Comparison of ENCODE assay signal across 9 mouse cellular contexts in the genomic region with DNA sequence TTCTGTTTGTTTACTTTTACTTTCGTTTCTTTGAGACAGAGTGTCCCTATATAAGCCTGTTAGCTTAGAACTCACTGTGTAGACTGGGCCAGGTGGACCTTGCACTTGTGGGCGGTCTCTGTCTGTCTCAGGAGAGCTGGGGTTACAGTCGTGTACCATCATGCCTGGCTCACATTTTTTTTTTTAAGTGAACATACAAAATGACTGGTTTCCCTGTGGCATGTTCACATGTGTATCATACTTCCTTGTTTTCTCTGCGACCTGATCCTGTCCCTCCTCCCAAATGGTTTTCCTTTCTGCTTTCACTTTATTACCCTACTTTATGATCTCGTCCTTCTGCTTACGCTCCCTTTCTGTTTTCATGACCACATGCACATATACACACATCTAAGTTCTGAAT. TPM values are rescaled to one million over a fixed set of nuclear protein-coding genes. Genes with fewer than 3 reads are reported as not detected.
DNase-seq lines count a peak whose midpoint lies in the region; ATAC-seq and TF ChIP-seq lines count a peak whose summit lies in the region.
"Had no signal": no experiment of that assay in that cellular context is flagged by ENCODE, and none has a peak within 500 bp of the region (broad histone marks: within the 10 kb centered on the region; RNA-seq: fewer than 3 reads in every experiment).

No protein-coding gene starts in this region.

- no peak overlapping the region for H3K4me3 ChIP-seq in spleen, adult 2 months (ENCODE audit: extremely low read depth, insufficient read depth, insufficient read length)
- no peak overlapping the region for H3K4me3 ChIP-seq in intestine, embryonic 15.5 days (replicated peaks)
- no peak overlapping the region for H3K4me3 ChIP-seq in liver, postnatal 0 days (ENCODE audit: low read depth, low read length)
- no peak overlapping the region for H3K4me3 ChIP-seq in hindbrain, embryonic 16.5 days (ENCODE audit: low read length)
- no peak overlapping the region for H3K4me3 ChIP-seq in midbrain, embryonic 15.5 days
- H3K4me3 ChIP-seq: midbrain, embryonic 12.5 days; neural tube, embryonic 15.5 days had no signal

- H3K9me3 ChIP-seq in intestine, embryonic 15.5 days: no peaks in the 10 kb centered on the region
- H3K9me3 ChIP-seq in liver, postnatal 0 days (ENCODE audit: low read length): no peaks in the 10 kb centered on the region
- no peaks in the 10 kb centered on the region for H3K9me3 ChIP-seq in hindbrain, embryonic 16.5 days (ENCODE audit: control insufficient read depth, low read length)
- no peaks in the 10 kb centered on the region for H3K9me3 ChIP-seq in midbrain, embryonic 15.5 days
- H3K9me3 ChIP-seq: midbrain, embryonic 12.5 days; neural tube, embryonic 15.5 days had no signal

- H3K4me2 ChIP-seq in intestine, embryonic 15.5 days (replicated peaks): no peak overlapping the region; the same call in 1 of the 2 replicates
- H3K4me2 ChIP-seq in liver, postnatal 0 days (ENCODE audit: low read depth, low read length): peak overlapping the region; percentile 20
- no peak overlapping the region for H3K4me2 ChIP-seq in hindbrain, embryonic 16.5 days (ENCODE audit: low read length)
- H3K4me2 ChIP-seq in midbrain, embryonic 15.5 days: no peak overlapping the region
- H3K4me2 ChIP-seq: midbrain, embryonic 12.5 days; neural tube, embryonic 15.5 days had no signal

- no peaks in the 10 kb centered on the region; the same call in 1 of the 2 replicates for H3K36me3 ChIP-seq in spleen, adult 2 months (ENCODE audit: control insufficient read depth, insufficient read depth, low read length)
- peaks cover 4% of the 10 kb centered on the region; the same call in 1 of the 2 replicates for H3K36me3 ChIP-seq in intestine, embryonic 15.5 days
- H3K36me3 ChIP-seq in liver, postnatal 0 days (replicated peaks; ENCODE audit: insufficient read depth, low read length): peaks cover 44% of the 10 kb centered on the region
- no peaks in the 10 kb centered on the region; the same call in 1 of the 2 replicates for H3K36me3 ChIP-seq in hindbrain, embryonic 16.5 days (ENCODE audit: control insufficient read depth, insufficient read depth, low read length)
- no peaks in the 10 kb centered on the region for H3K36me3 ChIP-seq in midbrain, embryonic 15.5 days (replicated peaks)
- H3K36me3 ChIP-seq: neural tube, embryonic 15.5 days had no signal

- no peak for TF ChIP-seq POLR2A in spleen, adult 2 months (IDR thresholded peaks at IDR 0.05; ENCODE audit: low read depth, low read length)

- H3K9ac ChIP-seq in intestine, embryonic 15.5 days: no peak overlapping the region
- no peak overlapping the region for H3K9ac ChIP-seq in liver, postnatal 0 days (replicated peaks)
- H3K9ac ChIP-seq in hindbrain, embryonic 16.5 days (ENCODE audit: low read depth, low read length): no peak overlapping the region
- no peak overlapping the region for H3K9ac ChIP-seq in midbrain, embryonic 15.5 days
- H3K9ac ChIP-seq: midbrain, embryonic 12.5 days; neural tube, embryonic 15.5 days had no signal

- DNase-seq in spleen, adult 2 months (ENCODE audit: low read depth in 1 of 2, low spot score in 2 of 2): no peak
- no peak for DNase-seq in spleen, adult 18-20 months
- peak; percentile 45 for DNase-seq in liver, postnatal 0 days
- DNase-seq in yolk sac, embryonic 10.5 days (ENCODE audit: low spot score): no peak

- peaks cover 12% of the 10 kb centered on the region for H3K4me1 ChIP-seq in spleen, adult 2 months (ENCODE audit: control insufficient read depth, insufficient read depth, insufficient read length)
- H3K4me1 ChIP-seq in intestine, embryonic 15.5 days (replicated peaks): peaks cover 20% of the 10 kb centered on the region
- peaks cover 30% of the 10 kb centered on the region for H3K4me1 ChIP-seq in liver, postnatal 0 days (ENCODE audit: insufficient read depth)
- peaks cover 18% of the 10 kb centered on the region for H3K4me1 ChIP-seq in hindbrain, embryonic 16.5 days (ENCODE audit: control insufficient read depth, insufficient read depth, low read depth, low read length)
- peaks cover 29% of the 10 kb centered on the region for H3K4me1 ChIP-seq in midbrain, embryonic 15.5 days

- WGBS in spleen, adult 2 months: 45% methylated on average over 6 of the region's 6 CpGs
- WGBS in intestine, embryonic 15.5 days: 62% methylated on average over 6 of the region's 6 CpGs
- 58% methylated on average over 6 of the region's 6 CpGs for WGBS in liver, postnatal 0 days (ENCODE audit: insufficient replicate concordance)
- WGBS in hindbrain, embryonic 16.5 days: 90% methylated on average over 6 of the region's 6 CpGs
- WGBS in midbrain, embryonic 15.5 days: 92% methylated on average over 6 of the region's 6 CpGs

- TF ChIP-seq EP300 in liver, postnatal 0 days (IDR thresholded peaks at IDR 0.05; ENCODE audit: low read depth): no peak

- TF ChIP-seq CTCF in spleen, adult 2 months (IDR thresholded peaks at IDR 0.05; ENCODE audit: extremely low read depth, insufficient read depth, insufficient read length, insufficient replicate concordance): no peak
- TF ChIP-seq CTCF in liver, postnatal 0 days (IDR thresholded peaks at IDR 0.05; ENCODE audit: low read depth): no peak

- no peaks in the 10 kb centered on the region for H3K27me3 ChIP-seq in spleen, adult 2 months (ENCODE audit: control insufficient read depth, insufficient read depth, low read length)
- H3K27me3 ChIP-seq in intestine, embryonic 15.5 days (replicated peaks): no peaks in the 10 kb centered on the region
- no peaks in the 10 kb centered on the region for H3K27me3 ChIP-seq in liver, postnatal 0 days (ENCODE audit: insufficient read depth, low read length)
- H3K27me3 ChIP-seq in hindbrain, embryonic 16.5 days (replicated peaks; ENCODE audit: control insufficient read depth, insufficient read depth, low read length): no peaks in the 10 kb centered on the region
- no peaks in the 10 kb centered on the region for H3K27me3 ChIP-seq in midbrain, embryonic 15.5 days (replicated peaks)
- H3K27me3 ChIP-seq: midbrain, embryonic 12.5 days; neural tube, embryonic 15.5 days had no signal

- peak; percentile 88 for ATAC-seq in intestine, embryonic 15.5 days
- ATAC-seq in liver, postnatal 0 days: peak; percentile 84
- ATAC-seq in hindbrain, embryonic 16.5 days: no peak
- no peak for ATAC-seq in midbrain, embryonic 15.5 days (replicated peaks)

- peak overlapping the region; percentile 5; the same call in 1 of the 2 replicates for H3K27ac ChIP-seq in spleen, adult 2 months (ENCODE audit: insufficient read depth, low read length)
- H3K27ac ChIP-seq in intestine, embryonic 15.5 days: no peak overlapping the region
- H3K27ac ChIP-seq in liver, postnatal 0 days (ENCODE audit: low read depth): peak overlapping the region; percentile 23
- no peak overlapping the region for H3K27ac ChIP-seq in hindbrain, embryonic 16.5 days (ENCODE audit: low read depth, low read length)
- H3K27ac ChIP-seq in midbrain, embryonic 15.5 days: no peak overlapping the region
- H3K27ac ChIP-seq: midbrain, embryonic 12.5 days; neural tube, embryonic 15.5 days had no signal

RNA-seq across cellular contexts. Expression of gene Cenpl, which starts 5.7 kb away (rescaled TPM):
- 1.2 and 1.4 TPM in 2 replicates for polyA plus RNA-seq in spleen, adult 2 months (2012; rRNA removed)
- polyA plus RNA-seq in intestine, embryonic 15.5 days (2015; fragmentation: Nextera tagmentation; extraction: Ambion mirVana): 23.9 and 27.5 TPM in 2 replicates
- polyA plus RNA-seq in liver, postnatal 0 days (2015; fragmentation: Nextera tagmentation; extraction: Ambion mirVana): 19.5 and 20.2 TPM in 2 replicates
- 10.4 and 11.7 TPM in 2 replicates for polyA plus RNA-seq in hindbrain, embryonic 16.5 days (2015; fragmentation: Nextera tagmentation; extraction: Ambion mirVana)
- polyA plus RNA-seq in midbrain, embryonic 15.5 days (2015; fragmentation: Nextera tagmentation; extraction: Ambion mirVana): 10.0 and 12.2 TPM in 2 replicates

RNA-seq across cellular contexts. Expression of gene Dars2, which starts 5.8 kb away (rescaled TPM):
- polyA plus RNA-seq in spleen, adult 2 months (2012; rRNA removed): 5.6 and 6.5 TPM in 2 replicates
- polyA plus RNA-seq in intestine, embryonic 15.5 days (2015; fragmentation: Nextera tagmentation; extraction: Ambion mirVana): 44.9 and 46.9 TPM in 2 replicates
- polyA plus RNA-seq in liver, postnatal 0 days (2015; fragmentation: Nextera tagmentation; extraction: Ambion mirVana): 13.8 and 16.2 TPM in 2 replicates
- polyA plus RNA-seq in hindbrain, embryonic 16.5 days (2015; fragmentation: Nextera tagmentation; extraction: Ambion mirVana): 28.5 and 29.0 TPM in 2 replicates
- 24.4 and 24.8 TPM in 2 replicates for polyA plus RNA-seq in midbrain, embryonic 15.5 days (2015; fragmentation: Nextera tagmentation; extraction: Ambion mirVana)

RNA-seq across cellular contexts. Expression of gene Zbtb37, which starts 41.6 kb away (rescaled TPM):
- 1.9 and 2.4 TPM in 2 replicates for polyA plus RNA-seq in spleen, adult 2 months (2012; rRNA removed)
- polyA plus RNA-seq in intestine, embryonic 15.5 days (2015; fragmentation: Nextera tagmentation; extraction: Ambion mirVana): 6.0 and 8.3 TPM in 2 replicates
- polyA plus RNA-seq in liver, postnatal 0 days (2015; fragmentation: Nextera tagmentation; extraction: Ambion mirVana): 2.0 and 2.3 TPM in 2 replicates
- 9.6 and 11.8 TPM in 2 replicates for polyA plus RNA-seq in hindbrain, embryonic 16.5 days (2015; fragmentation: Nextera tagmentation; extraction: Ambion mirVana)
- polyA plus RNA-seq in midbrain, embryonic 15.5 days (2015; fragmentation: Nextera tagmentation; extraction: Ambion mirVana): 14.1 and 15.3 TPM in 2 replicates

RNA-seq across cellular contexts. Expression of gene Klhl20, which starts 55.1 kb away (rescaled TPM):
- polyA plus RNA-seq in spleen, adult 2 months (2012; rRNA removed): 7.5 and 8.8 TPM in 2 replicates
- 11.4 and 12.0 TPM in 2 replicates for polyA plus RNA-seq in intestine, embryonic 15.5 days (2015; fragmentation: Nextera tagmentation; extraction: Ambion mirVana)
- 3.6 and 3.9 TPM in 2 replicates for polyA plus RNA-seq in liver, postnatal 0 days (2015; fragmentation: Nextera tagmentation; extraction: Ambion mirVana)
- polyA plus RNA-seq in hindbrain, embryonic 16.5 days (2015; fragmentation: Nextera tagmentation; extraction: Ambion mirVana): 17.2 and 21.1 TPM in 2 replicates
- 16.1 and 18.1 TPM in 2 replicates for polyA plus RNA-seq in midbrain, embryonic 15.5 days (2015; fragmentation: Nextera tagmentation; extraction: Ambion mirVana)

Comparison
In these comparisons a context has a peak if more than half of its experiments do, and no peak if none do; other contexts are left out.
1. H3K27ac ChIP-seq: peak in spleen, adult 2 months (single experiment) and liver, postnatal 0 days (single experiment); none in intestine, embryonic 15.5 days (single experiment), hindbrain, embryonic 16.5 days (single experiment) and midbrain, embryonic 15.5 days (single experiment).
2. ATAC-seq: peak in intestine, embryonic 15.5 days (single experiment) and liver, postnatal 0 days (single experiment); none in hindbrain, embryonic 16.5 days (single experiment) and midbrain, embryonic 15.5 days (single experiment).